Mouse (Mus musculus): ENCODE data around the gene Rnf113a2. TPM values are rescaled to one million over a fixed set of nuclear protein-coding genes. Genes with fewer than 3 reads are reported as not detected.

Rnf113a2 gene
- polyA plus RNA-seq, 1 experiment: 15.2 TPM

DNA sequence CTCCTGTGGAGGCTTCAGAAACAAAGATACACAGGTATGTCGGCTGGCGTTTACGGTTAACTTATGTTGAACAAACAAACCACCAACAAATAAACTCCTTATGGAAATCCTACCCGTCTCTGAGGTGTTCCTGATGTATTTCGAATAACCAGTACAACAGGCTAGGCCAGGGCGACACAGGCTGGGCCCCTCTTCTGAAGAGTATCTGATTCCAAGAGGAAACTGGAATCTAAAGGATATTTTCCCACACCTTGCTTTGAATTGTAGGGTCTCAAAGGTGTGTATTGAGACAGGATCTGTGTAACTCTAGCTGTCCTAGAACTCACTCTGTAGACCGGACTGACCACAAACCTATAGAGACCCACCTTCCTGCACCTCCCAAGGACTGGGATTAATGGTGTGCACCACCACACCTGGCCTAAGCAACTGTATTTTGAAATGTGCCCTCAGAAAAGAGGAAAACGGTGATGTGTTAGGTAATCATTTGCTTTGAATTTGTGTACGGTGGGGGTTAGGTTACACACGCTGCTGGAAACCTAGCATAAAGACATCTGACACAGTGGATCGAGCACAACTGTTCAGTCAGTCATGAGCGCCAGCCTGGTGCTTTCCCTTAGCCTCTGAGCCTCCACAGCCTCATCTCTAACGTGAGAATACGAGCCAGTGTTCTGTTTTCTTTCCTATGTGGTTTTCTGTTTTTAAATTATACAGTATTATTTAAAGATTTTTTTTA, 19.9 kb upstream of the Rnf113a2 start:
- DNase-seq (ENCODE audit: low read depth): no peak
- no peak for TF ChIP-seq CTCF (IDR thresholded peaks at IDR 0.05; ENCODE audit: borderline replicate concordance, extremely low read depth, insufficient read depth, insufficient read length)
- no peak for TF ChIP-seq POLR2A (IDR thresholded peaks at IDR 0.05; ENCODE audit: borderline replicate concordance, extremely low read depth, insufficient read depth, insufficient read length, poor library complexity, severe bottlenecking)

DNA sequence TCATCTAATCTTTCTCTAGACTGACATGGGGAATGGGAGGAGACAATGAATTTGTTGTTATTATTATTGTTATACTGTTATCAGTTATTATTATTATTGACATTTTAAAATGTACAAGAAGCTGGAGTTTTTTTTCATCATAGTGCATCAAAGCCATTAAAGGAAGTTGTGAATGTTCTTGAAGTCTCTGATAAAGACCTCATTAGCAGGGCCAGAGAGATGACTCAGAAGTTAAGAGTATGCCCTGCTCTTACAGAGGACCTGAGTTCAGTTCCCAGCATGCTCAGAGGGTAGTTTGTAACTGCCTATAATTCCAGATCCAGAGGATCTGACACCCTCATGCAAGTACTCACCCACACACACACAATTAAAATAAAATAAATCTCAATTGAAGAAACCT, 19.3 kb upstream of the Rnf113a2 start:
- no peak for DNase-seq (ENCODE audit: low read depth)
- TF ChIP-seq POLR2A (IDR thresholded peaks at IDR 0.05; ENCODE audit: borderline replicate concordance, extremely low read depth, insufficient read depth, insufficient read length, poor library complexity, severe bottlenecking) (no peak), CTCF (IDR thresholded peaks at IDR 0.05; ENCODE audit: borderline replicate concordance, extremely low read depth, insufficient read depth, insufficient read length) (no peak)

DNA sequence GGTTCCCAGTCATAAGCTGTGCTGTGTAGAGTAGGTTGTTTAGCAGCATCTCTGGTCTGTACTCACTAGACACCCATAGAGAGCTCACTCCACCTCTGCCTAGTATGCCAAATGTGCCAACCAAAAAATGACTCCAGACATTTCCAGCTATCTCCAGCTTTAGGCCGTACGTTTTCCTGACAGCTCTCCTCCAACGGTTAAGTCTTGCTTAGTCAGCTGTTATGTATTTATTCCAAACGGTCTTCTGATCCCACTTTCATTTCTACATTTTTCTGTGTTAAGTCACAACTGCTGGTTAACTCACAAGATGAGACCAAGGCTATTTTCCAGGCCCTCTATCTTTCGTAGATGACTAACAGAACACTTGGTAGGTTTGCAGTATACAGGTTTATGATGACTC, 18.4 kb upstream of the Rnf113a2 start:
- DNase-seq (ENCODE audit: low read depth): no peak

DNA sequence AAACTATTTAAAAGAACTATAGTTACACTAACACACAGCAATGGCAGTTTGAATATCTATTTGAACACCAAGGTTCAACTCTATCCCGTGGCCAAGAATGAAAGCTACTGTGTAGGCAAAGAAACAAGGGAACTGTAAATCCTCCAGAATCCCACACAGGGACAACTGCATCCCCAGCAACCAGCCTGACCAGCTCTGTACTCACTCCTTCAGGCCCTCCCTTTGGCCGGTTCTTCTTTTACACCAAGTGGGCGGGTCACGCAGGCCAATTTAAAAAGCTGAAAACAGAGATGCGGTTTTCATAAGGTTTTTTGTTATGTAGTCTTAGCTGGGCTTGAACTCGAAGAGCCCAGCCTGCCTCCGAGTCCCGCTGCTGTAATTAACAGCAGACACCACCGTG, 17.9 kb upstream of the Rnf113a2 start:
- TF ChIP-seq CTCF (IDR thresholded peaks at IDR 0.05; ENCODE audit: borderline replicate concordance, extremely low read depth, insufficient read depth, insufficient read length): no peak
- no peak for TF ChIP-seq POLR2A (IDR thresholded peaks at IDR 0.05; ENCODE audit: borderline replicate concordance, extremely low read depth, insufficient read depth, insufficient read length, poor library complexity, severe bottlenecking)
- DNase-seq (ENCODE audit: low read depth): no peak

More for the DNA sequence above, 18.4 kb upstream of the Rnf113a2 start:
- TF ChIP-seq CTCF (IDR thresholded peaks at IDR 0.05; ENCODE audit: borderline replicate concordance, extremely low read depth, insufficient read depth, insufficient read length) (no peak), POLR2A (IDR thresholded peaks at IDR 0.05; ENCODE audit: borderline replicate concordance, extremely low read depth, insufficient read depth, insufficient read length, poor library complexity, severe bottlenecking) (no peak)

DNA sequence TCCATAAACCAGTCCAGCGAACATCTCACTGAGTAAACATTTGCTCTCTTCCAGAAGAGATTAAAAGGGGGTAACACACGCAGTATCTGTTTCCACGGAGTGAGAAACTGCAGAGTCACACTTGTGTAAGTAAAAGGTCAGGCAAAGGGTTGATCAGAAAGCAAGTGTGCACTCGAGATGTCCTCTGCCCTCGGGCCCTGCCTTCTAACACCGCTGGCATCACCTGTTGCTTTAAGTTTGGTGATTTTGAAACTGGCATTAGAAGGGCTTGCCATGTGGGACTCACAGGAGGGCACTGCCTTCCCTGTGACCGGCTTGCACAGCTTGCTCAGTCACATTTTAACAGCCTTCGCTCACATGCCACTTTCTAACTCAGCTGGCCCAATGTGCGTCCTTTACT, 17.3 kb upstream of the Rnf113a2 start:
- TF ChIP-seq CTCF (IDR thresholded peaks at IDR 0.05; ENCODE audit: borderline replicate concordance, extremely low read depth, insufficient read depth, insufficient read length): no peak
- TF ChIP-seq POLR2A (IDR thresholded peaks at IDR 0.05; ENCODE audit: borderline replicate concordance, extremely low read depth, insufficient read depth, insufficient read length, poor library complexity, severe bottlenecking): no peak

DNA sequence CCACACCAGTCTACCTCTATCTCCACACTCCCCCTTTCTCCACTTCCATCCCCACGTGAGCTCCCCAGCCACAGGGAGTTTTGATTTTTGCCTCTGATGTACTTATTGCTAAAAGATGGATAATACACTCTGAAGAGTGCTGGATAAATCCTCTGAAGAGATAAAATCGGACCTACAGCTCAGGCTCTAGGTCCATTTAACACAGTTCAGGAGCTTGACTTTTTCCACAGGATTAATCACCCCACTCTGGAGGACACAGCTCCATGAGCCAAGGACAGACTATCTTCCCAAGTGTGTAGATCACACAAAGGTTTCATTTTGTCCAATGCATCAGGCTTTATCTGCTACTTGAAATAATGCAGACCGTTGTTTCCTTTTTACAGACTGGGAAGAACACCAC, 16.9 kb upstream of the Rnf113a2 start:
- DNase-seq (ENCODE audit: low read depth): no peak

More for the DNA sequence above, 17.3 kb upstream of the Rnf113a2 start:
- DNase-seq (ENCODE audit: low read depth): no peak

DNA sequence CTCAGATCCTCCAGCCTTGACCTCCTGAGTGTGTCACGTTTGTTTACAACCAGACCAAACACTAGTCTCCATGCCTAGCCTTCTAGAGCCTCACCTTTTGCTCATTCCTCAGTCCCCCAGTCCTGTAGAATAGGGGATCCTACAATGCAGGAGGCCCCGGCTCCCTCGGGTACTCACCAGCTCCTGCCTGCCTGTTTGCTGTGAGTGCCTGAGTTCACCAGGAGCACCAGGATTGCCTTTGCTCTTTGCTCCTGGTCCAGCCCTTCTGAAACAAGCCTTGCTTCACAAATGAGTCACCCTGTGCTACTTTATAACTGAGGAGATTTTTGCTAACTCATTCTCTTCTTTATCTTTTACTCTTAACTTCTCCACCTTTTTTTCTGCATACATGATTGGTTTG, 16.3 kb upstream of the Rnf113a2 start:
- no peak for TF ChIP-seq POLR2A (IDR thresholded peaks at IDR 0.05; ENCODE audit: borderline replicate concordance, extremely low read depth, insufficient read depth, insufficient read length, poor library complexity, severe bottlenecking)
- no peak for TF ChIP-seq CTCF (IDR thresholded peaks at IDR 0.05; ENCODE audit: borderline replicate concordance, extremely low read depth, insufficient read depth, insufficient read length)
- DNase-seq (ENCODE audit: low read depth): no peak

More for the DNA sequence above, 16.9 kb upstream of the Rnf113a2 start:
- TF ChIP-seq CTCF (IDR thresholded peaks at IDR 0.05; ENCODE audit: borderline replicate concordance, extremely low read depth, insufficient read depth, insufficient read length): no peak
- TF ChIP-seq POLR2A (IDR thresholded peaks at IDR 0.05; ENCODE audit: borderline replicate concordance, extremely low read depth, insufficient read depth, insufficient read length, poor library complexity, severe bottlenecking): no peak

DNA sequence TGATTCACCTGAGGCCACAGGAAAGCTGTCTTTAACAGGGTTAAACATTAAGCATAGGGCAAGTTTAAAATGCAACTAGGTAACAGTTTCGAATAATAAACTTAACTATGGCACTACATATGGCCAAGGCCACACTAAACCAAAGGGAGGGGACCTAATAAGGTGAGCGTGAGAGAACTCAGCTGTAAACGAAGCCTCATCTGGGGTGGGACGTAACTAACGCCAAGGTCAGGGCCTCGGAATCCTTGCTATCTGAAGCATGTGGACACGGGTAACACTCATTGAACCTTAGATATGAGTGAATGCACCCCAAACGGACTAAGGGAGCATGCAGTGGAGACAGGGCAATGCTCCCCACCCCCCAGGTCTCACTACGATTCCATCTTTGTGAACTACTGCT, 14.1 kb upstream of the Rnf113a2 start:
- TF ChIP-seq POLR2A (IDR thresholded peaks at IDR 0.05; ENCODE audit: borderline replicate concordance, extremely low read depth, insufficient read depth, insufficient read length, poor library complexity, severe bottlenecking): no peak
- TF ChIP-seq CTCF (IDR thresholded peaks at IDR 0.05; ENCODE audit: borderline replicate concordance, extremely low read depth, insufficient read depth, insufficient read length): no peak
- DNase-seq (ENCODE audit: low read depth): no peak

DNA sequence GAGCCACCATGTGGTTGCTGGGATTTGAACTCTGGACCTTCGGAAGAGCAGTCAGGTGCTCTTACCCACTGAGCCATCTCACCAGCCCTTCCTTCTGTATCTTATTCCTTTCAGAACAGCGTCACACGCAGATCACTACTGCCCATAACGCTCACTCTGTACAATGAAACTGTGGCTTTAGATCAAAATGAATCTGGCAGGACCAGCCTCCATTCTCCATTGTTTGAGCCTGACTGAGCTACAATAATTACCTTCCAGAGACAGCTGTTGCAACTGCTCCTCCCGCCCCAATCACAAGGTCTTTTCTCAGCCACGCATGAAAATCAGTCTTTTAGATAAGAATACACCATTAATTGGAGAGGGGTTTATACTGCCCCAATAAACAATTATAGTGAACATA, 12.5 kb upstream of the Rnf113a2 start:
- TF ChIP-seq POLR2A (IDR thresholded peaks at IDR 0.05; ENCODE audit: borderline replicate concordance, extremely low read depth, insufficient read depth, insufficient read length, poor library complexity, severe bottlenecking) (no peak), CTCF (IDR thresholded peaks at IDR 0.05; ENCODE audit: borderline replicate concordance, extremely low read depth, insufficient read depth, insufficient read length) (no peak)
- DNase-seq (ENCODE audit: low read depth): peak; percentile 27

DNA sequence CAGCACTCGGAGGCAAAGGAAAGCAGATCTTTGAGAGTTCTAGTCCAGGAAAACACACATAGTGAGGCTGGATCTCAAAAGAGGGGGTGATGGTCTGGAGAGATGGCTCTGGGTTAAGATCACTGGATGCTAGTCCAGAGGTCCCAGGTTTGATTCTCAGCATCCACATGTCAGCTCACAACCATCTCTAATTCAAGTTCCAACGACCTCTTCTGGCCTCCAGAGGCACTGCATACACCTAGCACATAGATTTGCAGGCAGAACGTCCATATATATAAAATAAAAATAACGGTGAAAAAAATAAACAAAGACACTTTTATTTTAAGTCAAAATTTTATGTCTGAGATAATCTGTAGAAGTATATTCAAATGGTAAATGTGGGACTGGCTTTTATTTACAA, 9.7 kb upstream of the Rnf113a2 start:
- no peak for DNase-seq (ENCODE audit: low read depth)
- TF ChIP-seq CTCF (IDR thresholded peaks at IDR 0.05; ENCODE audit: borderline replicate concordance, extremely low read depth, insufficient read depth, insufficient read length) (no peak), POLR2A (IDR thresholded peaks at IDR 0.05; ENCODE audit: borderline replicate concordance, extremely low read depth, insufficient read depth, insufficient read length, poor library complexity, severe bottlenecking) (no peak)

DNA sequence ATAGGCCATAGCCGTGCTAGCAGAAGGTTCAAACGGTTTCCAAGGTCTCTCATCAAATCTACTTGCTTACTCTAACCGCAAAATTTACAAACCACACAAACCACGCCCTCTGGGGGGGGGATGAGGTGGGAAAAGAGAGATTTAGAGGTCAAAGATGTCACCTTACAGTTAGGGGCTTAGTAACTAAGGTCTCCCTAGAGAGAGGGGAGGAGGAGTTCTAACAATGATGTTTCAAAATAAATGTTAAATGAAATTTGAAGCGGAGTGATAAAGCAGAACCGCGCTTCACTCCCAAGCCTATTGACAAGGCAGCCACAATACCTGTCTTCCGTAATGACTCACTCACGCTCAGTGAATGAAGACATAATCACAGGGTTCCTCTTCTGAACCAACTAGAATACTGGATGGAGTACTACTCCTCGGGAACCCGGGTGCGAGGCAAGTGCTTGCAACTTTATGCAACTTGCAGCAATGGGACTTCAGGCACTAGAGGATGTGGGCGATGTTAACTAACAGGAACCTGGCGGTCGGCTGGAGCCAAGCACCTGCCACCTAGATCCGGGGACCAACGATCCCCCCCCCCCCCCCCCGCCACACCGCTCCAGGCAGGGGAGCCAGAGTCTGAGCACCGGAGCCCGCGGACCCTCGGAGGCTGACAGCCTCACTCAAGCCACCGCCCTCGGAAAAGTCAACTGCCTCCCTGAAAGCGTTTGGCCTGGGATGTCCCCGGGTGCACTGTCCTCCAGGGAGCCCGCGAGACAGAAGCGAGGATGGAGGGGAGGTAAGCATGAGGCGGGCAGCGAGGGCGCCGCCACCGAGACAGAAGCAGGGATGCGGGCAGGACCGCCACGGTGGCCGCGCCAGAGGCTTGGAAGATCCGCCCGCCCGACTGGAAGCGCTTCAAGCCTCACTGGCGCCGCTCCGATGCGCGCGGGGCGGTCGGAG, 8.8 kb upstream of the Rnf113a2 start:
- DNase-seq (ENCODE audit: low read depth): peak; percentile 56
- no peak for TF ChIP-seq POLR2A (IDR thresholded peaks at IDR 0.05; ENCODE audit: borderline replicate concordance, extremely low read depth, insufficient read depth, insufficient read length, poor library complexity, severe bottlenecking)
- no peak for TF ChIP-seq CTCF (IDR thresholded peaks at IDR 0.05; ENCODE audit: borderline replicate concordance, extremely low read depth, insufficient read depth, insufficient read length)
